Mouse (Mus musculus) natural killer cell, adult 2 months (primary cell): ENCODE results near the gene Ahnak2.

Experiments
- DNase-seq, 2 experiments: peaks; one replicate each; pipeline ENCODE4 v3.0.0; 2022; ENCODE audit warnings: low spot score in 2 of 2

Ahnak2 gene

GRCm38 (mm10) chr12:112796551-112797510 is 5.6 kb downstream of the Ahnak2 start:
- DNase-seq = no peak

GRCm38 (mm10) chr12:112795466-112796104 is 6.9 kb downstream of the Ahnak2 start:
- no peak for DNase-seq

- DNase-seq = no peak
Measured at GRCm38 (mm10) chr12:112794998-112795397, 7.5 kb downstream of the Ahnak2 start.

GRCm38 (mm10) chr12:112794356-112794816 is 8.1 kb downstream of the Ahnak2 start:
- DNase-seq = no peak

- no peak for DNase-seq
Measured at GRCm38 (mm10) chr12:112793601-112794355, 8.7 kb downstream of the Ahnak2 start.

- no peak for DNase-seq
Measured at GRCm38 (mm10) chr12:112791026-112791425, 11.4 kb downstream of the Ahnak2 start.

- no peak for DNase-seq
Measured at GRCm38 (mm10) chr12:112774481-112774880, 28.0 kb downstream of the Ahnak2 start.

- no peak for DNase-seq
Measured at GRCm38 (mm10) chr12:112774026-112774425, 28.4 kb downstream of the Ahnak2 start.

GRCm38 (mm10) chr12:112773366-112773765 is 29.1 kb downstream of the Ahnak2 start:
- no peak for DNase-seq

GRCm38 (mm10) chr12:112772306-112772705 is 30.2 kb downstream of the Ahnak2 start:
- DNase-seq = no peak

- no peak for DNase-seq
Measured at GRCm38 (mm10) chr12:112770396-112770795, 32.1 kb downstream of the Ahnak2 start.

GRCm38 (mm10) chr12:112769751-112770150 is 32.7 kb downstream of the Ahnak2 start:
- no peak for DNase-seq

GRCm38 (mm10) chr12:112769031-112769430 is 33.4 kb downstream of the Ahnak2 start:
- DNase-seq = no peak

GRCm38 (mm10) chr12:112768166-112768565 is 34.3 kb downstream of the Ahnak2 start:
- no peak for DNase-seq

- DNase-seq = no peak
Measured at GRCm38 (mm10) chr12:112767036-112767890, 35.2 kb downstream of the Ahnak2 start.

- DNase-seq = no peak
Measured at GRCm38 (mm10) chr12:112766586-112766985, 35.9 kb downstream of the Ahnak2 start.

GRCm38 (mm10) chr12:112764991-112765390 is 37.5 kb downstream of the Ahnak2 start:
- DNase-seq = no peak

- DNase-seq = no peak
Measured at GRCm38 (mm10) chr12:112764141-112764540, 38.3 kb downstream of the Ahnak2 start.

- DNase-seq = no peak
Measured at GRCm38 (mm10) chr12:112763176-112763575, 39.3 kb downstream of the Ahnak2 start.

GRCm38 (mm10) chr12:112762018-112762417 is 40.4 kb downstream of the Ahnak2 start:
- peak in 1 of 2 experiments; percentile 62 for DNase-seq

GRCm38 (mm10) chr12:112761411-112761810 is 41.0 kb downstream of the Ahnak2 start:
- no peak for DNase-seq
